Mouse (Mus musculus): ENCODE measurements around the gene Gas8.

DNA sequence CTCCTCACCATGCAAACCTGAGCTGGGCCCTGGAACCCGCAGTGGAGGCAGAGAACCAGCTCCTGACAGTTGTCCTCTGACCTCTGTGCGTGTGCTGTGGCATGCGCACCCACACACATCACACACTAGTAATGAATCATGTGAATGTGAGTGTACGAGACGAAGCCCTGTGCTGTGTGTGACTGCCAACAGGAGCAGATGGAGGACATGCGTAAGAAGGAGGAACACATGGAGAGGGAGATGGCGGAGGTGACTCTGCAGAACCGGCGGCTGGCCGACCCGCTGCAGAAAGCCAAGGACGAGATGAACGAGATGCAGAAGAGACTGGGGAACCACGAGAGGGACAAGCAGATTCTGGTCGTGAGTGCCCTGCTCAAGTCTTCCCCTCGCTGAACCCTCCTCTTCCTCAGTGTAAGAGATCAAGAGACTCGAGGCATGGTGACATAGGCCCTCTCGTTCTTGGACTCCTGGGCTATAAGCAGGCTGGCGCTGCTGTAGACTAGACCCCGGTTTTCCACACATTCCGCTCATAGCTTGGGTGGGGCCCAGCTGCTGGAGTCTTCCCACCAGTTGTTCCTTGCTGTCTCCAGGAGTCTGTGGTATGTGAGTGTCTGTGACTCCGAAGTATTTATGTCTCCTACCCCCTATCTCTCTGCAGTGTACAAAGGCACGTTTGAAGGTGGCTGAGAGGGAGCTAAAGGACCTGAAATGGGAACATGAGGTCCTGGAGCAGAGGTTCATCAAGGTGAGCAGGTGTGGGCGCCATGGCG is 9.3 kb downstream of the Gas8 start:
- TF ChIP-seq CTCF (IDR thresholded peaks at IDR 0.05; ENCODE audit: borderline replicate concordance, control insufficient read depth, extremely low read depth, insufficient read depth, low read length, poor library complexity) (no peak), POLR2A (IDR thresholded peaks at IDR 0.05; ENCODE audit: control insufficient read depth, extremely low read depth, insufficient read depth, low read length, poor library complexity) (no peak)
